Mouse (Mus musculus): ENCODE results near the gene Spsb3. TPM values are rescaled to one million over a fixed set of nuclear protein-coding genes. Genes with fewer than 3 reads are reported as not detected.
A peak's percentile ranks its signal among the peaks of the same experiment; 100 is the strongest.

Spsb3 gene
- polyA plus RNA-seq, 1 experiment from 2014 or later, result 32.9 TPM

DNA sequence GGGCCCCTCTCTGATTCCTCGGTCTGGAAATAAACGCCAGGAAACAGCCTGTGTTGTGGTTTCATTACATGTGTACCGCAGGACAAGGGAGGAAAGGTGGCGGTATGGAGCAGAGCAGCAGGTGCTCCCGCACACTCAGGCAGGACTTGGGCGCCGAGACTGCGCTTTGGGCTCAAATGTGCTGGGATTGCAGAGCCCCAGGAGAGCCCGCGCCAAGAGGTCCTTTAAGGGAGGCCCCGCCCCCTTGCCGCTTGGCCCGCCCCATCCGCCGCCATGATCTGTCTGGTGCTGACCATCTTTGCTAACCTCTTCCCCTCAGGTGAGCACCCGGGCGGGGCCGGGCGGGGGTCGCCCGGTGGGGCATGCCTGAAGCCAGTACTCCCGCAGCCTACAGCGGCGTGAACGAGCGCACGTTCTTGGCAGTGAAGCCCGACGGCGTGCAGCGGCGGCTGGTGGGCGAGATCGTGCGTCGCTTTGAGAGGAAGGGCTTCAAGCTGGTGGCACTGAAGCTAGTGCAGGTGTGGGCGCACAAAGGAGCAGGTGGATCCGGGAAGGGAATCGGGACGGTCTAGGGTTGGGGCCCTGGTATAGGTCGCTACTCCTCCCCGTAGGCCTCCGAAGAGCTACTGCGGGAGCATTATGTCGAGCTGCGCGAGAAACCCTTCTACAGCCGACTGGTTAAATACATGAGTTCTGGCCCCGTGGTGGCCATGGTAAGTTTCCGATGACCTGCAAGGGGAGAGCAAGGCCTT is 10.0 kb downstream of the Spsb3 start, which contains the start of gene Nme3:
TSS of gene Nme3 (plus strand) at position 260 of the 752 bp plus-strand sequence.
- Histone ChIP-seq H3K27me3 (ENCODE audit: control insufficient read depth, insufficient read depth, low read length) (no peaks in the 10 kb centered on the region), H3K9ac (replicated peaks; ENCODE audit: low read depth, low read length) (peak within 1 kb of the TSS; percentile 81), H3K9me3 (ENCODE audit: control insufficient read depth, low read depth, low read length) (no peaks in the 10 kb centered on the region), H3K4me2 (replicated peaks; ENCODE audit: low read depth, low read length) (peak within 1 kb of the TSS; percentile 99), H3K36me3 (ENCODE audit: control insufficient read depth, insufficient read depth, low read length) (peaks cover 60% of the 10 kb centered on the region), H3K4me3 (ENCODE audit: low read depth, low read length) (peak within 1 kb of the TSS; percentile 91), H3K4me1 (ENCODE audit: control insufficient read depth, insufficient read depth, low read length) (peaks cover 15% of the 10 kb centered on the region), H3K27ac (ENCODE audit: low read length) (peak within 1 kb of the TSS; percentile 78)
- ATAC-seq (ENCODE audit: insufficient number of reproducible peaks, insufficient read depth, low FRiP score, low read depth), result peak; percentile 80
- WGBS, result under 1% methylated on average over 48 of the region's 50 CpGs

GRCm38 (mm10) chr17:24896993-24897269 is 10.5 kb downstream of the Spsb3 start:
- Histone ChIP-seq H3K4me3 (ENCODE audit: low read depth, low read length) (peak overlapping the region; percentile 91), H3K9ac (replicated peaks; ENCODE audit: low read depth, low read length) (peak overlapping the region; percentile 71), H3K4me1 (ENCODE audit: control insufficient read depth, insufficient read depth, low read length) (peaks cover 15% of the 10 kb centered on the region), H3K27me3 (ENCODE audit: control insufficient read depth, insufficient read depth, low read length) (no peaks in the 10 kb centered on the region), H3K4me2 (replicated peaks; ENCODE audit: low read depth, low read length) (peak overlapping the region; percentile 99), H3K9me3 (ENCODE audit: control insufficient read depth, low read depth, low read length) (no peaks in the 10 kb centered on the region), H3K27ac (ENCODE audit: low read length) (no peak overlapping the region), H3K36me3 (ENCODE audit: control insufficient read depth, insufficient read depth, low read length) (peaks cover 62% of the 10 kb centered on the region)
- WGBS, result 29% methylated on average over 11 of the region's 11 CpGs
- ATAC-seq (ENCODE audit: insufficient number of reproducible peaks, insufficient read depth, low FRiP score, low read depth), result no peak

DNA sequence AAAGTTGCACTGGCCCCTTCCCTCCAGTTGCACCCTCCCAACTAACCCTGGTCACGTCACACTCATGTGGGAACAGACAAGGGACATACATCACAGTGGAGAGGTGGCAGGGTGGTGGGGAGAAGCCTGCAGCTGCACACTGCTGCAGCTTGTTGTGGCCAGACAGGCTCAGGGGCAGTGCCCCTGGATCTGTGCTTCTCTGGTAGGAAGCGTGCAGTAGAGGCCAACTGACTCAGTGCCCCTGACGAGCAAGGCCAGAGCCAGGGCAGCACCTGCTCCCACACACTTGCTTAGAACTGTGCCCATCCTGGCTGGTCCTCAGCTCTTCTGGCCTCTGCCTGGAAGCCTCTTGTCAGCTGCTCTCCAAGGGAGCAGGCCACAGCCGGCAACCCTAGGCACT is 11.2 kb downstream of the Spsb3 start:
- Histone ChIP-seq H3K4me3 (ENCODE audit: low read depth, low read length) (peak overlapping the region; percentile 91; the same call in 1 of the 2 replicates), H3K4me1 (ENCODE audit: control insufficient read depth, insufficient read depth, low read length) (peaks cover 15% of the 10 kb centered on the region), H3K4me2 (replicated peaks; ENCODE audit: low read depth, low read length) (peak overlapping the region; percentile 99; the same call in 1 of the 2 replicates), H3K9ac (replicated peaks; ENCODE audit: low read depth, low read length) (no peak overlapping the region), H3K36me3 (ENCODE audit: control insufficient read depth, insufficient read depth, low read length) (peaks cover 62% of the 10 kb centered on the region), H3K9me3 (ENCODE audit: control insufficient read depth, low read depth, low read length) (no peaks in the 10 kb centered on the region), H3K27ac (ENCODE audit: low read length) (no peak overlapping the region), H3K27me3 (ENCODE audit: control insufficient read depth, insufficient read depth, low read length) (no peaks in the 10 kb centered on the region)
- 70% methylated on average over 4 of the region's 4 CpGs for WGBS
- ATAC-seq (ENCODE audit: insufficient number of reproducible peaks, insufficient read depth, low FRiP score, low read depth), result no peak

- no peak for ATAC-seq (ENCODE audit: insufficient number of reproducible peaks, insufficient read depth, low FRiP score, low read depth)
- Histone ChIP-seq H3K9ac (replicated peaks; ENCODE audit: low read depth, low read length) (0 out of 2 replicates have a peak overlapping the region, but pooled peaks have one; percentile 10), H3K4me3 (ENCODE audit: low read depth, low read length) (peak overlapping the region; percentile 91; the same call in 1 of the 2 replicates), H3K4me1 (ENCODE audit: control insufficient read depth, insufficient read depth, low read length) (peaks cover 15% of the 10 kb centered on the region), H3K27ac (ENCODE audit: low read length) (no peak overlapping the region), H3K27me3 (ENCODE audit: control insufficient read depth, insufficient read depth, low read length) (no peaks in the 10 kb centered on the region), H3K36me3 (ENCODE audit: control insufficient read depth, insufficient read depth, low read length) (peaks cover 63% of the 10 kb centered on the region), H3K9me3 (ENCODE audit: control insufficient read depth, low read depth, low read length) (no peaks in the 10 kb centered on the region), H3K4me2 (replicated peaks; ENCODE audit: low read depth, low read length) (no peak overlapping the region)
- WGBS, result 80% methylated on average over 4 of the region's 4 CpGs
Observed at GRCm38 (mm10) chr17:24898041-24898854, 11.8 kb downstream of the Spsb3 start.

GRCm38 (mm10) chr17:24899153-24899552 is 12.7 kb downstream of the Spsb3 start:
- 88% methylated on average over 5 of the region's 5 CpGs for WGBS
- H3K4me2 ChIP-seq (replicated peaks; ENCODE audit: low read depth, low read length), result no peak overlapping the region

DNA sequence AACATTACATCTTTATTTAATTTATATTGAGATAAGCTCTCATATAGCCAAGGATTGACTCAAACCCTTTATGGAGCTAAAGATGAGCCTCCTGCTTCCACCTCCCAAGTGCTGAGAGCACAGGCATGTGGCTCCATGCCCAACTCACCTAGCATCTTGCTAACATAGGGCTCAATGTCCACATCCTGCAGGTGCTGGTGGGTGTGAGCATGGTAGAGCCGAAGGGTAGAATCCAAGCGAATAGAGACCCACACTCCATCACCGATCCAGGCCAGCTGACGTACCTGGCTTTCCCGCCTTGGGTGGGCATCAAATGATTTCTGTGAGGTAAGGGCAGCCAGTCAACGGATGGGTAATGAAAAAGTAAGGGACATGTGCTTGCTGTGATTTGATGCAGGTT is 13.6 kb downstream of the Spsb3 start:
- WGBS, result 94% methylated on average over 6 of the region's 6 CpGs

More at GRCm38 (mm10) chr17:24899153-24899552, 12.7 kb downstream of the Spsb3 start:
- Histone ChIP-seq H3K36me3 (ENCODE audit: control insufficient read depth, insufficient read depth, low read length) (peaks cover 67% of the 10 kb centered on the region), H3K9me3 (ENCODE audit: control insufficient read depth, low read depth, low read length) (no peaks in the 10 kb centered on the region), H3K27ac (ENCODE audit: low read length) (no peak overlapping the region), H3K4me1 (ENCODE audit: control insufficient read depth, insufficient read depth, low read length) (peaks cover 7% of the 10 kb centered on the region), H3K4me3 (ENCODE audit: low read depth, low read length) (no peak overlapping the region), H3K27me3 (ENCODE audit: control insufficient read depth, insufficient read depth, low read length) (no peaks in the 10 kb centered on the region), H3K9ac (replicated peaks; ENCODE audit: low read depth, low read length) (no peak overlapping the region)
- ATAC-seq (ENCODE audit: insufficient number of reproducible peaks, insufficient read depth, low FRiP score, low read depth), result no peak

GRCm38 (mm10) chr17:24902124-24902523 is 15.7 kb downstream of the Spsb3 start:
- H3K27ac ChIP-seq (ENCODE audit: low read length), result no peak overlapping the region

More for the DNA sequence above, 13.6 kb downstream of the Spsb3 start:
- Histone ChIP-seq H3K9me3 (ENCODE audit: control insufficient read depth, low read depth, low read length) (no peaks in the 10 kb centered on the region), H3K27ac (ENCODE audit: low read length) (no peak overlapping the region), H3K36me3 (ENCODE audit: control insufficient read depth, insufficient read depth, low read length) (peaks cover 74% of the 10 kb centered on the region), H3K4me1 (ENCODE audit: control insufficient read depth, insufficient read depth, low read length) (peaks cover 5% of the 10 kb centered on the region; the same call in 1 of the 2 replicates), H3K4me3 (ENCODE audit: low read depth, low read length) (no peak overlapping the region), H3K4me2 (replicated peaks; ENCODE audit: low read depth, low read length) (no peak overlapping the region), H3K27me3 (ENCODE audit: control insufficient read depth, insufficient read depth, low read length) (no peaks in the 10 kb centered on the region), H3K9ac (replicated peaks; ENCODE audit: low read depth, low read length) (no peak overlapping the region)
- ATAC-seq (ENCODE audit: insufficient number of reproducible peaks, insufficient read depth, low FRiP score, low read depth), result no peak

DNA sequence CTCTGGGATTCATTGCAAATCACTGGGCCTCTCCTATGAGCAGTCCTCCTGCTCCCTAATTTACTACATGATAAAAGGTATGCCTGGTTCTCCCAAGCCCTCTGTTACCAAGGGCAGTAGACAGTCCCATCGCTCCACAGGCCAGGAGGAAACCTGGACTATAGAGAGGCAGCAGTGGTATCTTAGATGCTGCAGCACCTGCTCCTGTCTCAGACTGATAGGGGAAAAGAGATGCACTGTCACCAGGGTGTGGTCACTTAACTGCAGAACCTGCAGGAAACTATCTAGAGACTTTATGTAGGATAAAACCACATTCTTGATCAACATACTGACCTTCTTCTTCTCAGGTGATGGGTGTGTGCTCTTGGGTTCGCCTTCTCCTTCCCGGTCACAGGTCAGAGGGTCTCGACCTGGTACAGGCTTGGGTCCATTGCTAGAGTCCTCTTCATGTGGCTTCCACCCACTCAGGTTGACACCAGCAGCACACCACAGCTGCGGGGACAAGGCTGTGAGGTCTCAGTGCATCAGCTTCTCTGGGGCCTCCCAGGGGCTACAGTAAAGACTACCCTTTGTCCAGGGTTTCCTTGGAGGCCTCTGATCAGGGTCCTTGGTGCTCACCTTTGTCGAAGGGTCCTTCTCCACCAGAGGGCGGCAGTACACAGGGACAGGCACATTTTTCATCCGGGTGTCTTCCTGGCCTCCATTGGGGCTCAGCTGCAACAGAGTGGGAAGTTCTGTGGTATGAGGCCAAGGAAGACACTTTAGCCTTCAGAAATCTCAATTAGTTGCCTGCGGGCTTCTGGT is 16.4 kb downstream of the Spsb3 start:
- peak; percentile 56; the same call in 1 of the 2 replicates for ATAC-seq (ENCODE audit: insufficient number of reproducible peaks, insufficient read depth, low FRiP score, low read depth)
- Histone ChIP-seq H3K36me3 (ENCODE audit: control insufficient read depth, insufficient read depth, low read length) (peaks cover 97% of the 10 kb centered on the region), H3K4me3 (ENCODE audit: low read depth, low read length) (no peak overlapping the region), H3K9me3 (ENCODE audit: control insufficient read depth, low read depth, low read length) (no peaks in the 10 kb centered on the region), H3K4me2 (replicated peaks; ENCODE audit: low read depth, low read length) (no peak overlapping the region), H3K9ac (replicated peaks; ENCODE audit: low read depth, low read length) (no peak overlapping the region), H3K27ac (ENCODE audit: low read length) (no peak overlapping the region), H3K4me1 (ENCODE audit: control insufficient read depth, insufficient read depth, low read length) (no peaks in the 10 kb centered on the region), H3K27me3 (ENCODE audit: control insufficient read depth, insufficient read depth, low read length) (no peaks in the 10 kb centered on the region)
- 67% methylated on average over 9 of the region's 9 CpGs for WGBS

More at GRCm38 (mm10) chr17:24902124-24902523, 15.7 kb downstream of the Spsb3 start:
- H3K27me3 ChIP-seq (ENCODE audit: control insufficient read depth, insufficient read depth, low read length), result no peaks in the 10 kb centered on the region
- peaks cover 1% of the 10 kb centered on the region; the same call in 1 of the 2 replicates for H3K4me1 ChIP-seq (ENCODE audit: control insufficient read depth, insufficient read depth, low read length)
- H3K9ac ChIP-seq (replicated peaks; ENCODE audit: low read depth, low read length), result no peak overlapping the region
- H3K36me3 ChIP-seq (ENCODE audit: control insufficient read depth, insufficient read depth, low read length), result peaks cover 95% of the 10 kb centered on the region
- no peak overlapping the region for H3K4me3 ChIP-seq (ENCODE audit: low read depth, low read length)
- no peaks in the 10 kb centered on the region for H3K9me3 ChIP-seq (ENCODE audit: control insufficient read depth, low read depth, low read length)
- H3K4me2 ChIP-seq (replicated peaks; ENCODE audit: low read depth, low read length), result no peak overlapping the region
- ATAC-seq (ENCODE audit: insufficient number of reproducible peaks, insufficient read depth, low FRiP score, low read depth), result no peak
- WGBS, result 89% methylated on average over 5 of the region's 5 CpGs
